Mouse (Mus musculus): ENCODE measurements around the gene Odc1. TPM values are rescaled to one million over a fixed set of nuclear protein-coding genes. Genes with fewer than 3 reads are reported as not detected.

Odc1 gene
- total and polyA plus RNA-seq, 2 experiments from 2014 or later = 122 to 214 TPM

DNA sequence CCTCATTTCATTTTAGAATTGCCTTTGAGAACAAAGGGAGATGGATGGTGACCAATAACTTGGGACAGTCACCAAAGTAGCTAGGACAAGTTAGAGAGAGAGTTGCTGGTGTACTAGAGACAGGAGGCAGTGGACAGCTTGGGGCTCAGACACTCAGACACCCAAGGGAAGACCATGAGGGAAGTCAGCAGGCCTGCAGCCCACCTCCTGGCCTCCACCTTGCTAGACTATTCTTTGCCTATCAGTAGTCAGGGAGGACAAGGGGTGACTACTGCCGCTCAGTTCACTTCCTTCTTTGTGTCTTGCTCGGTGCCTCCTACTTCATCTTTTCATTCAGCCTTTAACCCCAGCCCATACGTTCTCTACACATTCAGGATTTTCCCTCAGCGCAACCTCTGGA lies 50.1 kb downstream of the Odc1 start:
- Histone ChIP-seq H3K27me3 (ENCODE audit: insufficient read depth, low read length) (no peaks in the 10 kb centered on the region), H3K4me1 (ENCODE audit: insufficient read depth, low read length) (no peaks in the 10 kb centered on the region), H3K4me2 (ENCODE audit: low read depth, low read length) (no peak overlapping the region), H3K27ac (no peak overlapping the region), H3K4me3 (ENCODE audit: low read length) (no peak overlapping the region), H3K36me3 (ENCODE audit: insufficient read depth, low read length) (no peaks in the 10 kb centered on the region), H3K9ac (replicated peaks; ENCODE audit: low read length) (no peak overlapping the region), H3K9me3 (ENCODE audit: low read length) (no peaks in the 10 kb centered on the region)
- TF ChIP-seq CTCF (IDR thresholded peaks at IDR 0.05; ENCODE audit: low read depth) = no peak
- DNase-seq (ENCODE audit: low spot score) (no peak), ATAC-seq (no peak)
- WGBS = 94% methylated on average over 4 of the region's 4 CpGs

- H3K27me3 ChIP-seq (ENCODE audit: insufficient read depth, low read length) = no peaks in the 10 kb centered on the region
- no peaks in the 10 kb centered on the region for H3K9me3 ChIP-seq (ENCODE audit: low read length)
- no peak overlapping the region for H3K4me2 ChIP-seq (ENCODE audit: low read depth, low read length)
- H3K9ac ChIP-seq (replicated peaks; ENCODE audit: low read length) = no peak overlapping the region
- no peaks in the 10 kb centered on the region for H3K36me3 ChIP-seq (ENCODE audit: insufficient read depth, low read length)
- ATAC-seq (no peak), DNase-seq (ENCODE audit: low spot score) (no peak)
- no peak for TF ChIP-seq CTCF (IDR thresholded peaks at IDR 0.05; ENCODE audit: low read depth)
- 100% methylated on average over 1 of the region's 1 CpGs for WGBS
- H3K4me3 ChIP-seq (ENCODE audit: low read length) = no peak overlapping the region
- H3K4me1 ChIP-seq (ENCODE audit: insufficient read depth, low read length) = no peaks in the 10 kb centered on the region
- no peak overlapping the region for H3K27ac ChIP-seq
Observed at GRCm38 (mm10) chr12:17595166-17595565, 50.6 kb downstream of the Odc1 start.

Other genes with a start within 250 kb of the Odc1 start
- 0.52 TPM in 1 of 2 replicates, not detected in the other for gene Atp6v1c2, start 215.4 kb upstream of the Odc1 start, total RNA-seq (2014; rRNA removed)
- 0.86 and 1.1 TPM in 2 replicates for gene Atp6v1c2, start 215.4 kb upstream of the Odc1 start, polyA plus RNA-seq (2015; fragmentation: Nextera tagmentation; extraction: Ambion mirVana)
- 6.6 and 7.1 TPM in 2 replicates for gene Nol10, start 196.3 kb upstream of the Odc1 start, total RNA-seq (2014; rRNA removed)
- gene Nol10, start 196.3 kb upstream of the Odc1 start, polyA plus RNA-seq (2015; fragmentation: Nextera tagmentation; extraction: Ambion mirVana) = 12.0 and 13.4 TPM in 2 replicates
- 93.9 and 95.2 TPM in 2 replicates for gene Hpcal1, start 146.1 kb downstream of the Odc1 start, total RNA-seq (2014; rRNA removed)
- 171 and 180 TPM in 2 replicates for gene Hpcal1, start 146.1 kb downstream of the Odc1 start, polyA plus RNA-seq (2015; fragmentation: Nextera tagmentation; extraction: Ambion mirVana)